In the genomic region with DNA sequence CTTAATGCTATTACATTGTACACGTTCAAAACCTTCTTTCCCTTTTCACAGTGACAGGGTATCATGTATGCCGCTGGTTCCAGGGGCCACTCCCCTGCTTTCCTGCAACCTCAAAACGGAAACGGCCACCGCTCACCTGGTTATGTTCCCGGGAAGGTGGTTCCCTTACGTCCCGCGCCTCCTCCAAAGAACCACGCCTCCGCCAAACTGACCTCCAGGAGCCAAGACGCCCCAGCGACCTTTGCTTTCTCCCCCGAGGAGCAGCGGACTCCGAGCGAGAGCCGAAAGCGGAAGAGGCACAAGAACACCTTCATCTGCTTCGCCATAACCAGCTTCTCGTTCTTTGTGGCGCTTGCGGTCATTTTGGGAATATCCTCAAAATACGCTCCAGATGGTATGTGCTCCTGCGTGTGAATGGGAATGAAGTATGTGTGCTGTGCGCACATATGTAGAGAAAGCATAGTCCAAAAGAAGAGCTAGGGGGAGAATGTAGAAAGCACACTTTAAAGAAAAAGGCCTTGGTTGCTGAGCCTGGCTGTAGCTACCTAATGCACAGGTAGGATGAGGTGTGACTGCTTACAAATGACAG, we compare ENCODE assay signal across 23 mouse cellular contexts. TPM values are rescaled to one million over a fixed set of nuclear protein-coding genes. Genes with fewer than 3 reads are reported as not detected.
DNase-seq lines count a peak whose midpoint lies in the region; ATAC-seq and TF ChIP-seq lines count a peak whose summit lies in the region.
"Had no signal": no experiment of that assay in that cellular context is flagged by ENCODE, and none has a peak within 500 bp of the region (broad histone marks: within the 10 kb centered on the region; RNA-seq: fewer than 3 reads in every experiment).

No protein-coding gene starts in this region.

- 83% methylated on average over 26 of the region's 26 CpGs for WGBS in heart, adult 2 months

- H3K36me3 ChIP-seq in ES-Bruce4 (ENCODE audit: control insufficient read depth, insufficient read depth, low read length, poor library complexity, severe bottlenecking), result peaks cover 23% of the 10 kb centered on the region
- peaks cover 2% of the 10 kb centered on the region for H3K36me3 ChIP-seq in heart, adult 2 months (ENCODE audit: control insufficient read depth, insufficient read depth, low read length)

- no peaks in the 10 kb centered on the region for H3K4me1 ChIP-seq in ES-Bruce4 (ENCODE audit: control insufficient read depth, insufficient read depth, low read length)
- H3K4me1 ChIP-seq in heart, adult 2 months (ENCODE audit: control insufficient read depth, insufficient read depth, low read length), result 0 out of 2 replicates have a peak, but pooled peaks cover 1% of the 10 kb centered on the region

- ATAC-seq in frontal cortex, adult (ENCODE audit: low TSS enrichment), result peak; percentile 89
- ATAC-seq: intestine, postnatal 0 days; lung, postnatal 0 days had no signal

- no peak for TF ChIP-seq CTCF in ES-Bruce4 (IDR thresholded peaks at IDR 0.05; ENCODE audit: low read depth, low read length)
- TF ChIP-seq CTCF in heart, adult 2 months (IDR thresholded peaks at IDR 0.05), result no peak

- TF ChIP-seq EP300 in ES-Bruce4 (IDR thresholded peaks at IDR 0.05; ENCODE audit: insufficient read depth, low read depth, low read length), result 0 out of 2 replicates have a peak, but pooled peaks have one; percentile 58
- TF ChIP-seq EP300 in heart, adult 2 months (IDR thresholded peaks at IDR 0.05; ENCODE audit: insufficient read depth, low read depth, low read length), result no peak

- peak overlapping the region; percentile 64 for H3K9ac ChIP-seq in ES-Bruce4 (ENCODE audit: low read depth, poor library complexity, severe bottlenecking)
- no peak overlapping the region for H3K9ac ChIP-seq in heart, adult 2 months (ENCODE audit: low read depth, low read length)
- H3K9ac ChIP-seq: hindbrain, embryonic 15.5 days; midbrain, embryonic 12.5 days; stomach, embryonic 15.5 days had no signal

- no peaks in the 10 kb centered on the region; the same call in 1 of the 2 replicates for H3K9me3 ChIP-seq in ES-Bruce4 (replicated peaks; ENCODE audit: control insufficient read depth, insufficient read depth, low read length, poor library complexity, severe bottlenecking)
- H3K9me3 ChIP-seq: G1E; heart, embryonic 10.5 days; hindbrain, embryonic 15.5 days; midbrain, embryonic 12.5 days; stomach, embryonic 15.5 days had no signal

- TF ChIP-seq POLR2A in ES-Bruce4 (IDR thresholded peaks at IDR 0.05; ENCODE audit: insufficient read depth, low read length), result no peak
- no peak for TF ChIP-seq POLR2A in heart, adult 2 months (IDR thresholded peaks at IDR 0.05; ENCODE audit: insufficient read depth, low read depth, low read length)

- no peak for DNase-seq in frontal cortex, postnatal 14 days (ENCODE audit: low spot score in 2 of 2)
- DNase-seq in kidney, adult 8-10 months, result peak; percentile 39 to 63
- DNase-seq in kidney, postnatal 25 days, result no peak
- peak; percentile 48 for DNase-seq in R1 (ENCODE audit: low read depth, low spot score)
- no peak for DNase-seq in cerebellum, postnatal 36 days
- no peak for DNase-seq in heart, adult 2 months
- DNase-seq: adrenal gland, postnatal 25 days; gastrocnemius, postnatal 36 days; left cerebral cortex, postnatal 4 days; liver; right cerebral cortex, postnatal 14 days; thymus, adult 18-20 months; thymus, postnatal 4 days had no signal

- intact Hi-C loops in heart, adult 2 months (cut with DNase I), result no loop called here

- H3K4me3 ChIP-seq in ES-Bruce4 (ENCODE audit: low read depth, low read length), result peak overlapping the region; percentile 76
- no peak overlapping the region for H3K4me3 ChIP-seq in heart, adult 2 months
- H3K4me3 ChIP-seq: erythroblast, embryonic 14.5 days; heart, embryonic 10.5 days; hindbrain, embryonic 15.5 days; midbrain, embryonic 12.5 days; stomach, embryonic 15.5 days had no signal

- H3K27me3 ChIP-seq in ES-Bruce4 (ENCODE audit: control insufficient read depth, insufficient read depth, low read length, poor library complexity, severe bottlenecking), result no peaks in the 10 kb centered on the region
- no peaks in the 10 kb centered on the region for H3K27me3 ChIP-seq in heart, adult 2 months (ENCODE audit: control insufficient read depth, insufficient read depth, low read length)
- H3K27me3 ChIP-seq: hindbrain, embryonic 15.5 days; midbrain, embryonic 12.5 days; stomach, embryonic 15.5 days had no signal

- peaks cover 3% of the 10 kb centered on the region; the same call in 1 of the 2 replicates for H3K79me2 ChIP-seq in heart, adult 2 months (replicated peaks; ENCODE audit: control insufficient read depth, insufficient read depth, low read length)

- H3K27ac ChIP-seq in ES-Bruce4 (ENCODE audit: insufficient read depth, low read length), result peak overlapping the region; percentile 88
- no peak overlapping the region for H3K27ac ChIP-seq in heart, adult 2 months
- H3K27ac ChIP-seq: heart, embryonic 10.5 days; hindbrain, embryonic 15.5 days; stomach, embryonic 15.5 days had no signal

RNA-seq across cellular contexts. Expression of a gene that starts 14.5 kb away (rescaled TPM):
- 41.9 and 43.1 TPM in 2 replicates for polyA plus RNA-seq in ES-Bruce4 (2011; ENCODE audit: insufficient read depth, insufficient read length, low read depth, missing spikeins)
- total RNA-seq in heart, adult 2 months (2021), result 10 to 100 TPM; 10.7 to 11.7 TPM
- 4.5 and 5.8 TPM in 2 replicates for polyA plus RNA-seq in heart, adult 2 months (2012; rRNA removed)

Comparison
In these comparisons a context has a peak if more than half of its experiments do, and no peak if none do; other contexts are left out.
1. DNase-seq: peak in kidney, adult 8-10 months (2 of 2) and R1 (single experiment); none in frontal cortex, postnatal 14 days (0 of 2), kidney, postnatal 25 days (0 of 2), cerebellum, postnatal 36 days (0 of 2) and heart, adult 2 months (0 of 2).